Mouse (Mus musculus) lung, postnatal 0 days (tissue): ENCODE results near the gene Ptprcap. TPM values are rescaled to one million over a fixed set of nuclear protein-coding genes. Genes with fewer than 3 reads are reported as not detected.
"Not testable (repeated sequence)": the region's sequence is repeated elsewhere in the genome, so short reads cannot be mapped to it uniquely, and the experiment has no call there.

Experiments
- ATAC-seq: fragments of 200-750 bp; cut with Nextera tagmentation; 2 replicates; pipeline ENCODE4 v1.8.0; 2017; ENCODE audit warnings: moderate library complexity
- DNase-seq: peaks from one replicate; pipeline ENCODE4 v3.0.0-alpha.2; 2016; ENCODE audit warnings: low spot score
- H3K27ac ChIP-seq: fragments of 300-500 bp; sonication (generic); 2 replicates; pipeline ENCODE4 v1.5.1; 2014; ENCODE audit warnings: antibody characterized with exemption, mild to moderate bottlenecking, low read length, mixed read lengths
- H3K27me3 ChIP-seq: fragments of 300-500 bp; sonication (generic); replicated peaks from 2 replicates; pipeline ENCODE4 v1.6.1; 2014; ENCODE audit warnings: low read length, mixed read lengths; ENCODE audit not compliant: insufficient read depth
- H3K36me3 ChIP-seq: fragments of 300-500 bp; sonication (generic); 2 replicates; pipeline ENCODE4 v1.6.1; 2014; ENCODE audit warnings: low read length, mixed read lengths; ENCODE audit not compliant: insufficient read depth
- H3K4me1 ChIP-seq: fragments of 300-500 bp; sonication (generic); 2 replicates; pipeline ENCODE4 v1.6.1; 2014; ENCODE audit warnings: antibody characterized with exemption, low read depth, low read length, mixed read lengths; ENCODE audit not compliant: insufficient read depth
- H3K4me2 ChIP-seq: fragments of 300-500 bp; sonication (generic); replicated peaks from 2 replicates; pipeline ENCODE4 v1.6.1; 2014; ENCODE audit warnings: low read depth, mild to moderate bottlenecking, low read length, moderate library complexity, mixed read lengths
- H3K4me3 ChIP-seq: fragments of 300-500 bp; sonication (generic); 2 replicates; pipeline ENCODE4 v1.5.1; 2014; ENCODE audit warnings: low read depth, low read length
- H3K9ac ChIP-seq: fragments of 300-500 bp; sonication (generic); replicated peaks from 2 replicates; pipeline ENCODE4 v1.6.1; 2014; ENCODE audit warnings: low read depth, mild to moderate bottlenecking
- H3K9me3 ChIP-seq: fragments of 300-500 bp; sonication (generic); 2 replicates; pipeline ENCODE4 v1.6.1; 2016; ENCODE audit warnings: low read length, mixed read lengths
- CTCF ChIP-seq: IDR thresholded peaks from 2 replicates; pipeline ENCODE4 v1.5.1; 2016; ENCODE audit warnings: antibody characterized with exemption, mild to moderate bottlenecking
- EP300 ChIP-seq: IDR thresholded peaks from 2 replicates; pipeline ENCODE4 v1.6.1; 2016; ENCODE audit warnings: antibody characterized with exemption, mild to moderate bottlenecking, control low read depth
- WGBS: fragments of 180-500 bp; shearing (Covaris S2); extraction: QIAGEN DNeasy Blood & Tissue Kit; methylation state at CpG from one replicate; pipeline ENCODE4 v1.1.7; 2014; 5-methylcytosine and 5-hydroxymethylcytosine counted together
- polyA plus RNA-seq: library from polyadenylated mRNA; unstranded; fragments of >200 nt; fragmentation: Nextera tagmentation; extraction: Ambion mirVana; gene quantifications from 2 replicates; pipeline ENCODE4 v1.2.1, GENCODE M21; 2015

Ptprcap gene
- polyA plus RNA-seq, 1 experiment from 2014 or later, result 3.7 TPM

GRCm38 (mm10) chr19:4118350-4118749, 35.1 kb upstream of the Ptprcap start:
- Histone ChIP-seq H3K27ac (no peak overlapping the region), H3K4me2 (no peak overlapping the region), H3K9me3 (no peaks in the 10 kb centered on the region), H3K4me1 (peaks cover 6% of the 10 kb centered on the region; the same call in 1 of the 2 replicates), H3K36me3 (peaks cover 15% of the 10 kb centered on the region; the same call in 1 of the 2 replicates), H3K9ac (no peak overlapping the region), H3K4me3 (no peak overlapping the region), H3K27me3 (no peaks in the 10 kb centered on the region)
- DNase-seq, result no peak
- WGBS, result 92% methylated on average over 2 of the region's 2 CpGs
- TF ChIP-seq EP300 (no peak), CTCF (no peak)
- ATAC-seq, result no peak

DNA sequence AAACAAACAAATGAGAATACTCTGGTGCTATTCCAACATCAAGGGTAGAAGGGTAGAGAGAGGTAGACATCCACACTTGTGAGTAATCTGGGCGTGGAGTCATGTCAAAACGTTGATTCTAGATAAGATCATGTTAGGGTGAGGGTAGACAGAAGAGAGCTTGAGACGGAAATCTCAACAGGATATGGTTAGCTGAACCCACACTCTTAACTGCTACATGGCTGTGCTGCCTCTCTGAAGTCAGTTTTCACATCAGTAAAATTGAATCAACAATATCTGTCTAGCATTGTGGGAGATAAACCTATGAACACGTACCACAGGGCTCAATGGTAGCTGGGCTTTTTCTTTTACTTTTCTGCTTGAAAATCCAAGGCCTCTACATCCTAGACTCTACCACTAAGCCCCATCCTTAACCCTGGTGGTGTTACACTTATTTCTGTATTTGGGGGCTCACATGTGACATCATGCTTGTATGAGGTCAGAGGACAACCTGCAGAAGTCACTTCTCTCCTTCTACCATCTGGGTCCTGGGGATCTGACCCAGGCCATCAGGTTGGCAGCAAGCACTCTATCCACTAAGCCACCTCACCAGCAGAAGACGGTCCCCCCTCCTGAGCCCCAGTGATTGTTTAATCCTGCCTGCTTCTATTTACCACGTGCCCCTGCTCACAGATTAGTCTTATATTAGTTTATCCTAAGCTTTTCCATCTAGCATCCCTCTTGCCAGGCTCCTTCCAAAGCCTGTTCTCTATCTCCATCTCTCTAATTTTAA, 33.5 kb upstream of the Ptprcap start:
- H3K4me1 ChIP-seq, result peaks cover 5% of the 10 kb centered on the region; the same call in 1 of the 2 replicates
- no peak overlapping the region for H3K4me2 ChIP-seq
- WGBS, result 70% methylated on average over 6 of the region's 6 CpGs
- H3K9ac ChIP-seq, result 0 out of 2 replicates have a peak overlapping the region, but pooled peaks have one; percentile 5
- ATAC-seq (no peak), DNase-seq (no peak)
- H3K9me3 ChIP-seq, result no peaks in the 10 kb centered on the region
- H3K27ac ChIP-seq, result no peak overlapping the region
- H3K36me3 ChIP-seq, result peaks cover 6% of the 10 kb centered on the region; the same call in 1 of the 2 replicates
- TF ChIP-seq EP300 (no peak), CTCF (no peak)
- no peak overlapping the region for H3K4me3 ChIP-seq
- H3K27me3 ChIP-seq, result no peaks in the 10 kb centered on the region

DNA sequence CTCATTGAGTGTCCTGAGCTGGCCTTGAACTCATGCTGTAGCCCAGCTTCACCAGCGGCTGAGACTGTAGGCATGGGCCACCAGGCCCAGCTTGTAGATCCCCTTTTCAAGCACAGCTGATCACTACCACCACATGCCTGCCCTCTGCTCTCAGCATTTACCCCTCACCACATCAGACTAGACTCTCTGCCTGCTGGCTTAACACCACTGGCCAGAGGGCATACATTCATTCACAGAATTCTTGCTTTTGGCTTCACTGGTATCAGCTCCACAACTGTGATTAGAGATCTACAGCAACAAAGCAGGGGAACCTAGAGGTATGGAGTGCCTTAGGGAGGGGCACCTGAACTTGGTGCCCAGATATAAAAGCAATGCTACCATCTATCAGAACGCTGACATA, 32.9 kb upstream of the Ptprcap start:
- DNase-seq (no peak), ATAC-seq (no peak)
- Histone ChIP-seq H3K4me3 (0 out of 2 replicates have a peak overlapping the region, but pooled peaks have one; percentile 42), H3K4me2 (peak overlapping the region; percentile 49), H3K27ac (no peak overlapping the region), H3K4me1 (peaks cover 5% of the 10 kb centered on the region; the same call in 1 of the 2 replicates), H3K27me3 (no peaks in the 10 kb centered on the region), H3K9ac (0 out of 2 replicates have a peak overlapping the region, but pooled peaks have one; percentile 5), H3K36me3 (no peaks in the 10 kb centered on the region), H3K9me3 (no peaks in the 10 kb centered on the region)
- 98% methylated on average over 2 of the region's 2 CpGs for WGBS
- TF ChIP-seq EP300, result no peak
- no peak for TF ChIP-seq CTCF

- no peak for TF ChIP-seq EP300
- no peak for TF ChIP-seq CTCF
- Histone ChIP-seq H3K27ac (peak overlapping the region; percentile 68), H3K9ac (peak overlapping the region; percentile 32; the same call in 1 of the 2 replicates), H3K36me3 (no peaks in the 10 kb centered on the region), H3K9me3 (no peaks in the 10 kb centered on the region), H3K4me2 (peak overlapping the region; percentile 49), H3K4me3 (peak overlapping the region; percentile 42), H3K27me3 (no peaks in the 10 kb centered on the region), H3K4me1 (peaks cover 5% of the 10 kb centered on the region; the same call in 1 of the 2 replicates)
- peak; percentile 99 for DNase-seq
- WGBS, result 2% methylated on average over 38 of the region's 38 CpGs
- peak; percentile 82 for ATAC-seq
These were observed 32.2 kb upstream of the Ptprcap start for GRCm38 (mm10) chr19:4121097-4121805.

- DNase-seq, result peak; percentile 46
- H3K9me3 ChIP-seq, H3K27ac ChIP-seq, H3K4me2 ChIP-seq, H3K27me3 ChIP-seq, H3K36me3 ChIP-seq, H3K9ac ChIP-seq, H3K4me1 ChIP-seq, H3K4me3 ChIP-seq, ATAC-seq: not testable (repeated sequence)
- 53% methylated on average over 6 of the region's 6 CpGs for WGBS
These were observed 31.5 kb upstream of the Ptprcap start for GRCm38 (mm10) chr19:4121896-4122295.
